Mouse (Mus musculus): ENCODE results near the gene Tas2r109. TPM values are rescaled to one million over a fixed set of nuclear protein-coding genes. Genes with fewer than 3 reads are reported as not detected.
"Not testable (repeated sequence)": the region's sequence is repeated elsewhere in the genome, so short reads cannot be mapped to it uniquely, and the experiment has no call there.

The Tas2r109 gene
- not detected for total RNA-seq (2021)
- long read RNA-seq, experiment 1, result 0 reads
- long read RNA-seq, experiment 2, result 0 reads

- no peak for DNase-seq (ENCODE audit: low spot score)
Observed at GRCm38 (mm10) chr6:132980865-132981264, at the start of gene Tas2r109. Tas2r109 (minus strand) TSS chr6:132980965.

- no peak for DNase-seq (ENCODE audit: low spot score)
Observed at GRCm38 (mm10) chr6:132957819-132958218, 22.9 kb downstream of the Tas2r109 start, which contains the start of gene Tas2r131. Tas2r131 (minus strand) TSS chr6:132957919.

GRCm38 (mm10) chr6:132950802-132951201 lies 30.0 kb downstream of the Tas2r109 start, which contains the start of gene Tas2r129:
Tas2r129 (plus strand) TSS chr6:132951102.
- no peak for DNase-seq (ENCODE audit: low spot score)

- DNase-seq (ENCODE audit: low spot score), result not testable (repeated sequence)
Observed at GRCm38 (mm10) chr6:132941376-132941775, 39.4 kb downstream of the Tas2r109 start.

Other genes starting within 250 kb of the Tas2r109 start
- gene Tas2r115, start 242.9 kb downstream of the Tas2r109 start, total RNA-seq (2021), result not detected
- not detected for gene Tas2r124, start 226.2 kb downstream of the Tas2r109 start, total RNA-seq (2021)
- gene Tas2r102, start 218.8 kb downstream of the Tas2r109 start, total RNA-seq (2021), result not detected
- gene Tas2r136, start 202.8 kb downstream of the Tas2r109 start, total RNA-seq (2021), result not detected
- not detected for gene Tas2r117, start 178.1 kb downstream of the Tas2r109 start, total RNA-seq (2021)
- gene Tas2r123, start 133.8 kb downstream of the Tas2r109 start, total RNA-seq (2021), result not detected
- not detected for gene Tas2r116, start 125.5 kb downstream of the Tas2r109 start, total RNA-seq (2021)
- gene Tas2r110, start 113.0 kb downstream of the Tas2r109 start, total RNA-seq (2021), result not detected
- not detected for gene Tas2r113, start 88.0 kb downstream of the Tas2r109 start, total RNA-seq (2021)
- gene Tas2r125, start 71.3 kb downstream of the Tas2r109 start, total RNA-seq (2021), result not detected
- not detected for gene Tas2r129, start 29.9 kb downstream of the Tas2r109 start, total RNA-seq (2021)
- gene Tas2r131, start 23.0 kb downstream of the Tas2r109 start, total RNA-seq (2021), result not detected
- not detected for gene Tas2r103, start 56.1 kb upstream of the Tas2r109 start, total RNA-seq (2021)
- gene Tas2r140, start 74.9 kb upstream of the Tas2r109 start, total RNA-seq (2021), result not detected
- gene Smim10l1, start 123.9 kb upstream of the Tas2r109 start, total RNA-seq (2021), result 100 to 1,000 TPM; 137 to 139 TPM

All from gastrocnemius, adult 18-20 months (tissue).